Mouse (Mus musculus) liver, embryonic 15.5 days (tissue): Measurements from ENCODE around the gene Adamts17. TPM values are rescaled to one million over a fixed set of nuclear protein-coding genes. Genes with fewer than 3 reads are reported as not detected.

Source experiments
- ATAC-seq: fragments of 200-750 bp; cut with Nextera tagmentation; 2 replicates; pipeline ENCODE4 v1.8.0; 2017; ENCODE audit warnings: moderate number of reproducible peaks, mild to moderate bottlenecking, moderate library complexity; ENCODE audit not compliant: insufficient read depth
- H3K27ac ChIP-seq: fragments of 300-500 bp; sonication (generic); replicated peaks from 2 replicates; pipeline ENCODE4 v1.5.1; 2015; ENCODE audit warnings: mild to moderate bottlenecking, inconsistent platforms
- H3K27me3 ChIP-seq: fragments of 300-500 bp; sonication (generic); 2 replicates; pipeline ENCODE4 v1.6.1; 2015; ENCODE audit warnings: mild to moderate bottlenecking, inconsistent platforms
- H3K36me3 ChIP-seq: fragments of 300-500 bp; sonication (generic); replicated peaks from 2 replicates; pipeline ENCODE4 v1.6.1; 2015; ENCODE audit warnings: moderate library complexity, mild to moderate bottlenecking, inconsistent platforms
- H3K4me1 ChIP-seq: fragments of 300-500 bp; sonication (generic); replicated peaks from 2 replicates; pipeline ENCODE4 v1.6.1; 2015; ENCODE audit warnings: inconsistent platforms
- H3K4me2 ChIP-seq: fragments of 300-500 bp; sonication (generic); 2 replicates; pipeline ENCODE4 v1.6.1; 2015; ENCODE audit warnings: moderate library complexity, mild to moderate bottlenecking, inconsistent platforms
- H3K4me3 ChIP-seq: fragments of 300-500 bp; sonication (generic); replicated peaks from 2 replicates; pipeline ENCODE4 v1.5.1; 2015; ENCODE audit warnings: mild to moderate bottlenecking, inconsistent platforms
- H3K9ac ChIP-seq: fragments of 300-500 bp; sonication (generic); 2 replicates; pipeline ENCODE4 v1.6.1; 2015; ENCODE audit warnings: moderate library complexity, mild to moderate bottlenecking, inconsistent platforms
- H3K9me3 ChIP-seq: fragments of 300-500 bp; sonication (generic); replicated peaks from 2 replicates; pipeline ENCODE4 v1.6.1; 2016; ENCODE audit warnings: inconsistent platforms
- WGBS: fragments of 180-500 bp; shearing (Covaris S2); methylation state at CpG from one replicate; pipeline ENCODE4 v1.1.7; 2015; ENCODE audit warnings: mixed read lengths; ENCODE audit not compliant: insufficient replicate concordance; 5-methylcytosine and 5-hydroxymethylcytosine counted together
- polyA plus RNA-seq: library from polyadenylated mRNA; unstranded; fragments of >200 nt; fragmentation: Nextera tagmentation; extraction: Ambion mirVana; gene quantifications from 2 replicates; pipeline ENCODE4 v1.2.1, GENCODE M21; 2015

The Adamts17 gene
- polyA plus RNA-seq, 1 experiment from 2014 or later = 0.12 TPM

GRCm38 (mm10) chr7:67012011-67012751 lies 172.6 kb downstream of the Adamts17 start:
- H3K4me3 ChIP-seq = no peak overlapping the region
- 44% methylated on average over 12 of the region's 12 CpGs for WGBS

GRCm38 (mm10) chr7:67013211-67013895 lies 173.8 kb downstream of the Adamts17 start:
- Histone ChIP-seq H3K4me3 (no peak overlapping the region), H3K27ac (no peak overlapping the region), H3K4me1 (peaks cover 8% of the 10 kb centered on the region; the same call in 1 of the 2 replicates), H3K36me3 (no peaks in the 10 kb centered on the region), H3K9me3 (no peaks in the 10 kb centered on the region), H3K27me3 (no peaks in the 10 kb centered on the region), H3K4me2 (no peak overlapping the region), H3K9ac (no peak overlapping the region)
- ATAC-seq = no peak
- WGBS = 50% methylated on average over 12 of the region's 12 CpGs

More at GRCm38 (mm10) chr7:67012011-67012751, 172.6 kb downstream of the Adamts17 start:
- H3K27me3 ChIP-seq = no peaks in the 10 kb centered on the region
- no peaks in the 10 kb centered on the region for H3K36me3 ChIP-seq
- H3K9ac ChIP-seq = no peak overlapping the region
- no peak overlapping the region for H3K4me2 ChIP-seq
- H3K4me1 ChIP-seq = peaks cover 8% of the 10 kb centered on the region; the same call in 1 of the 2 replicates
- no peaks in the 10 kb centered on the region for H3K9me3 ChIP-seq
- no peak for ATAC-seq
- H3K27ac ChIP-seq = no peak overlapping the region

- 40% methylated on average over 3 of the region's 3 CpGs for WGBS
- H3K4me2 ChIP-seq = no peak overlapping the region
These were observed 180.4 kb downstream of the Adamts17 start for GRCm38 (mm10) chr7:67019937-67020336.

GRCm38 (mm10) chr7:67026114-67027070 lies 186.9 kb downstream of the Adamts17 start:
- Histone ChIP-seq H3K4me2 (no peak overlapping the region), H3K4me1 (no peaks in the 10 kb centered on the region), H3K9ac (no peak overlapping the region), H3K9me3 (no peaks in the 10 kb centered on the region), H3K27me3 (no peaks in the 10 kb centered on the region), H3K4me3 (no peak overlapping the region), H3K36me3 (no peaks in the 10 kb centered on the region), H3K27ac (no peak overlapping the region)
- WGBS = 68% methylated on average over 20 of the region's 20 CpGs
- ATAC-seq = no peak

More at GRCm38 (mm10) chr7:67019937-67020336, 180.4 kb downstream of the Adamts17 start:
- Histone ChIP-seq H3K4me3 (no peak overlapping the region), H3K36me3 (no peaks in the 10 kb centered on the region), H3K4me1 (no peaks in the 10 kb centered on the region), H3K9me3 (no peaks in the 10 kb centered on the region), H3K27ac (no peak overlapping the region), H3K9ac (no peak overlapping the region), H3K27me3 (no peaks in the 10 kb centered on the region)
- no peak for ATAC-seq

- no peak overlapping the region for H3K9ac ChIP-seq
- WGBS = 55% methylated on average over 8 of the region's 8 CpGs
- ATAC-seq = no peak
- no peaks in the 10 kb centered on the region for H3K4me1 ChIP-seq
- H3K9me3 ChIP-seq = no peaks in the 10 kb centered on the region
- H3K36me3 ChIP-seq = no peaks in the 10 kb centered on the region
- H3K27me3 ChIP-seq = no peaks in the 10 kb centered on the region
- no peak overlapping the region for H3K4me2 ChIP-seq
- no peak overlapping the region for H3K4me3 ChIP-seq
- no peak overlapping the region for H3K27ac ChIP-seq
These were observed 187.7 kb downstream of the Adamts17 start for GRCm38 (mm10) chr7:67027216-67027615.

- 81% methylated on average over 5 of the region's 5 CpGs for WGBS
- Histone ChIP-seq H3K9ac (no peak overlapping the region), H3K4me2 (no peak overlapping the region), H3K27ac (no peak overlapping the region), H3K4me1 (no peaks in the 10 kb centered on the region), H3K27me3 (no peaks in the 10 kb centered on the region), H3K36me3 (no peaks in the 10 kb centered on the region), H3K9me3 (no peaks in the 10 kb centered on the region), H3K4me3 (no peak overlapping the region)
- ATAC-seq = no peak
These were observed 188.2 kb downstream of the Adamts17 start for GRCm38 (mm10) chr7:67027696-67028095.

GRCm38 (mm10) chr7:67028902-67029301 lies 189.4 kb downstream of the Adamts17 start:
- H3K9ac ChIP-seq = no peak overlapping the region
- H3K4me1 ChIP-seq = no peaks in the 10 kb centered on the region
- H3K27me3 ChIP-seq = no peaks in the 10 kb centered on the region
- no peaks in the 10 kb centered on the region for H3K9me3 ChIP-seq
- ATAC-seq = no peak
- 52% methylated on average over 4 of the region's 4 CpGs for WGBS
- H3K4me3 ChIP-seq = no peak overlapping the region
- no peaks in the 10 kb centered on the region for H3K36me3 ChIP-seq
- H3K4me2 ChIP-seq = no peak overlapping the region
- H3K27ac ChIP-seq = no peak overlapping the region

GRCm38 (mm10) chr7:67029481-67029880 lies 189.9 kb downstream of the Adamts17 start:
- Histone ChIP-seq H3K27me3 (no peaks in the 10 kb centered on the region), H3K27ac (no peak overlapping the region), H3K9ac (no peak overlapping the region), H3K4me1 (no peaks in the 10 kb centered on the region), H3K36me3 (no peaks in the 10 kb centered on the region), H3K4me2 (no peak overlapping the region), H3K4me3 (no peak overlapping the region), H3K9me3 (no peaks in the 10 kb centered on the region)
- no peak for ATAC-seq
- WGBS = 81% methylated on average over 14 of the region's 14 CpGs

- no peaks in the 10 kb centered on the region for H3K4me1 ChIP-seq
- 25% methylated on average over 2 of the region's 2 CpGs for WGBS
- peak; percentile 61 for ATAC-seq
- H3K9me3 ChIP-seq = no peaks in the 10 kb centered on the region
- H3K4me3 ChIP-seq = no peak overlapping the region
- H3K27me3 ChIP-seq = no peaks in the 10 kb centered on the region
- H3K4me2 ChIP-seq = no peak overlapping the region
- no peak overlapping the region for H3K27ac ChIP-seq
- no peaks in the 10 kb centered on the region for H3K36me3 ChIP-seq
- H3K9ac ChIP-seq = no peak overlapping the region
These were observed 191.7 kb downstream of the Adamts17 start for GRCm38 (mm10) chr7:67031284-67031683.

GRCm38 (mm10) chr7:67032616-67033015 lies 193.1 kb downstream of the Adamts17 start:
- no peak overlapping the region for H3K4me2 ChIP-seq
- H3K27me3 ChIP-seq = no peaks in the 10 kb centered on the region
- no peak overlapping the region for H3K9ac ChIP-seq
- H3K27ac ChIP-seq = no peak overlapping the region
- no peaks in the 10 kb centered on the region for H3K36me3 ChIP-seq
- no peaks in the 10 kb centered on the region for H3K9me3 ChIP-seq
- no peak overlapping the region for H3K4me3 ChIP-seq
- no peaks in the 10 kb centered on the region for H3K4me1 ChIP-seq
- no peak for ATAC-seq

GRCm38 (mm10) chr7:67034369-67034768 lies 194.8 kb downstream of the Adamts17 start:
- no peaks in the 10 kb centered on the region for H3K9me3 ChIP-seq
- WGBS = 73% methylated on average over 2 of the region's 2 CpGs
- H3K27ac ChIP-seq = no peak overlapping the region
- H3K4me3 ChIP-seq = no peak overlapping the region
- no peak overlapping the region for H3K9ac ChIP-seq
- H3K4me1 ChIP-seq = no peaks in the 10 kb centered on the region
- no peaks in the 10 kb centered on the region for H3K36me3 ChIP-seq
- H3K4me2 ChIP-seq = no peak overlapping the region
- no peak for ATAC-seq
- H3K27me3 ChIP-seq = no peaks in the 10 kb centered on the region
